Mouse (Mus musculus) liver, adult (tissue): ENCODE data around the gene Lrig1.

Experiments
- GATA4 ChIP-seq: IDR thresholded peaks from 2 replicates; pipeline ENCODE4 v1.6.1; 2014; ENCODE audit warnings: mild to moderate bottlenecking, low read length; ENCODE audit not compliant: insufficient replicate concordance

Lrig1 gene

GRCm38 (mm10) chr6:94707254-94707653, 7.3 kb upstream of the Lrig1 start:
- TF ChIP-seq GATA4, result no peak

DNA sequence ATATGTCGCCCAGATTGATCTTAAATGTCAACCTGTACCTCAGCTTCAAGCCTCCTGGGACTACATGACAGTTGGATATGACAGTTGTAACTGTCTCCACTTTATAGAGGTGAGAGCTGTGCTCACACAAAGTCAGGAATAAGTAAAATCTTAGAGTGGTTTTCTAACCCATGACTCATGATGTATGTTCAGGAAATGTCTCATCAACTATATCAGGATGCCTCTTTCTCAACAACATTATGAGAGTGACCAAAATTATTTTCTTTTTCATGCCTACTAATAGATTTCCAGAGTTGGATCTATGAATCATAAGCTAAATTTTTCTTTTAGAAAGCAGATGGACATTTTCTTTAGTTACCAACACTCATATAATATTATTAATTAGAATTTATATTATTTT, 6.0 kb upstream of the Lrig1 start:
- no peak for TF ChIP-seq GATA4

GRCm38 (mm10) chr6:94702993-94703392, 3.0 kb upstream of the Lrig1 start:
- no peak for TF ChIP-seq GATA4

- TF ChIP-seq GATA4, result no peak
Measured at GRCm38 (mm10) chr6:94701071-94701470, 1.1 kb upstream of the Lrig1 start.

DNA sequence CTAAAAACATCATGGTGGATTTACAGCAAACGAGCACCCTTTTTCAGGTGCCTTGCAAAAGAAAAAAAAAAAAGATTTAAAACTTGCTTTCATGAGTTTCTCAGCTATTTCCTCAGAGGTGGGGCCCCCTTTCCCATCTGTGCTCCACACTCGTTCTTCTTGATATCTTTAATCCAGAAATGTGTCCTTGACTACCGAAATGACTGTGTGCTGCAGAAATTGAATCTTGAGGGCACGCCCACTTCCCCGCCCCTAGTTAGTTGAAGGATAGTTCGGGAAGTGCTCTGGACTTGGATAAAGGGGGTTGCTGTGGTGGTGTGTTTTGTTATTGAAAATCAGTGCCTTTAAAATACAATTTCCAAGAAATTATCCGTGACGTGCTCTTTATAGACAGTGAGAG, 654 bp upstream of the Lrig1 start:
- no peak for TF ChIP-seq GATA4

DNA sequence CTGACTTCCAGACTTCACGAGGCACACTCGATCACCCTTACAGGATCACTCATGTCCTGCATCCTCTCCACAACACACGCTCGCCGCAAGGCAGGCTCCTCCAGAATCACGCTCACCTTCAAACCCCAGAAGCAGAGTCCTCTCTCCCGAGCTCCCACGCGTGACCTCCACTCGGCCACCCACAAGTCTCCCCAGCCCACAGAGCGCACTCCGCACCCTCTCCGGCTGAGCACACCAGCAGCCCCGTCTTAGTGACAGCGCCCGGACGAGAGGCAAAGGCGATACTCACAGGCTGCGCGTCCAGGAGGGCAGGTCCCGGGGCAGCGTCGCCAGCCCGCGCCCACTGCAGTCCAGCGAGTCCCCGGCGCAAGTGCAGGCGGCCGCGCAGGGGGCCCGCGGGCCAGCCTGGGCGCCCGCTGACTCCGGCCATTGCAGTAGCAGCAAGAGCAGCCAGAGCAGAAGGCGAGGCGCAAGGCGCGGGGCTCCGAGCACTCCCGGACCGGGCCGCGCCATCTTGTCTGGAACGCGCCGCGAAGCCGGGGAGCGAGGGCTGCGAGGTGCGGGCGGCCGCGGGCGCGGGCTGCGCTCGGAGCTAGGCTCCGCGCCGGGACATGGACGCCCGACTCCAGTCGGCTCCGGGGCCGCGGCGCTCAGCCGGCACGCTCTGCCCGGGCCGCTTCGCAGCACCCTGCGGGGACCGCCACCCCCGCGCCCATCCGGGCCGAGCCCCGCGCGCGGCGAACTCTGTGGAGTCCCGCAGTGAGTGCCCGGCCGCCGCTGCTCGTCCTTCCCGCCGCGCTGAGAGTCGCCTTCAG, 578 bp downstream of the Lrig1 start:
- no peak for TF ChIP-seq GATA4

DNA sequence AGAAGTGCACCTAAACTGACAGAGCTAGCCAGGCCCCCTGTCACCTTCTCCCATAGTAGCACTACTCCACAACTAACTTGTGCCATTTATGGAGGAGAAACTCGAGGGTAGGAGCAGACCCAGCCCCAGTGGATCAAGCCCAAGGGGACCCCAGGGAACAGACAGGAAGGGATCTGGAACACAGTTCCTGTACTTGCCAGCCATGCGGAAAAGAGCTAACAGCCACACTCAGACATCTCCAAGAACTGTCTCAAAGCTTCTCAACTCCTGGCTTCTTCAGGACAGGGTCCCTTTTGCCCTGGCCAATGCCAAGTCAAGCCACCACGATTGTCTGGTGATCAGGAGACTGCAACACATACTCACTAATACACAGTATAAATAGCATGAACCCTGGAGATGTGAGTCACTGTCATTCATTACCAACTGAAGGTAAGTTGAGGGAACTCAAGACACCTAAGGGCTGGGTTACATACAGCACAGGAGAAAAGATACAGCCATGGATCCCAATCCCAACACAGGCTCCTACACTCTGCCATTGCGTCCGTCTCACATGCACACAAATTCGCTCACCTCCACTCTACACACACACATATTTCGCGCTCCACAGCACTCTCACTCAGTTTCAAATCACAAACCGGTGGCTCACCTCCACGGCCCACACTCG, 1.3 kb downstream of the Lrig1 start:
- TF ChIP-seq GATA4, result no peak

DNA sequence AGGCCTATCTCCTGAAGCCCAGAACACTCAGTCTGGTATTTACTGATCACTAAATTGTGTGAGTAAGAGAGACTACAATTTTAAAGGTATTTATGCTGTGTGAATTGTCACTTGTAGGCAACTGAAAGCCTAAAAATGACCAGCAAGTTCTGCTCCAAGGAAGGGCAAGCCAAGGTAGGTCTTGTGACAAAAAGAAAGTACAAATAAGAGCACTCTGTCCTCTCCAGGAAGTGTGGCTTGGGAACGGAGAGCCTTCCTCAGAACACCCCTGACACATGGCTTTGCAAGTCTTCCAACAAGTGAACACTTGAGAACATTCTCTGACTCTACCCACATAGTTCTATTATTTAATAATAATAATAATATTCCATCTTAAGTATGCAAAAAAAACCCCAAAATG, 2.5 kb downstream of the Lrig1 start:
- no peak for TF ChIP-seq GATA4

GRCm38 (mm10) chr6:94696182-94697080, 3.5 kb downstream of the Lrig1 start:
- no peak for TF ChIP-seq GATA4

DNA sequence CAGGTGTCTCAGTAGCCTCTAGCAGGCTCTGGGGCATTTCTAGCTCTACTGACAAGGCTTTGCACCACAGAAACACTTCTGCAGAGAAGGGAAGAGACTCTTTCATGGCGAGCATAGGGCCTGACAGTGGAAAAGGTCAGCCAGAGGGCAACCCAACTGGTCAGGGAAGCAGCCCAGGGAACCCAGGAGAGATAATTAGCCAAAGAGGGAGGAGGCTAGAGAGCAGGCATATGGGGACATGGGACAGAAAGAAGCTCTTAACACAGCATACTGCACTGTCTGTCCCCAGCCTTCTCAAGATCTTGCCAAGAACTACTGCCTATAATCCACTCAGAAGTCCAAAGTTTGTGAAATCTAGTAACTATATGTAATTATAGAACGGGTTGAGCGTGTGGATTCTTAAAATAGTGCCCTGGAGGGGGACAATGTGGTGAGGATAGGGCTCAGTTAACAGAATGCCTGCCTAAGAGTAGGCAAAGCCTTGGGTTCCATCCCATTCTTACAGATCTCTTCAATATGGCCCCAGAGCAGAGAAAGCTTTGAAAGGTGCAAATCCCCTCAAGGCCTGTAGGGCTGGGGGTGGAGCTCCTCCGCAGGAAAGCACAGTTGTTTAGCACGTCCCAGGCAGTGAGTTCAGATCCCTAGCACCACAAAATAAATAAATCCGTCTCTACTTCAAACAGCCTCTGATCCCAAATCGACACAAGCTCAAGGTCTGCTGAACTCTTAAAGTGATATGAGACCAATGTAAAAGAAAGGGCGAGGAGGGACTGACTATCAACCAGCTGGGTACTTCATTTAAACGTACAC, 4.6 kb downstream of the Lrig1 start:
- no peak for TF ChIP-seq GATA4

- TF ChIP-seq GATA4, result no peak
Measured at GRCm38 (mm10) chr6:94694481-94694880, 5.5 kb downstream of the Lrig1 start.

DNA sequence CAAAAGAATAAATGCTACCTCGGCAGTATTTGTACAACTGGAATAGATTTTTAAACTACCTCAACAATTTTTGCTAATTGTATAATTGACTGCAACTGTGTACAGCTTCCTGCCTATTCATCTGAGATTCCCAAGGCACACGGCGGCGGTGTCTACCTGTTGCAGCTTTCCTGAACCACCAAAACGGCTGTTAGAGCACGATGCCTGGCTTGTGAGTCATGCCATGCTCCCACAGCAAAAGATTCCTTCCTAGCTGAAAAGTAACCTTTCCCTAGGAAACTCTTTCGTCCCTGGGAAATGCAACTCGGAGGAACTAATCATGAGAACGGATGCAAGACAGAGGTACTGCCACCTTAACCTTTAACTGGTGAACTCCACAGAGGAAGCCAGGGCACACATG, 6.9 kb downstream of the Lrig1 start:
- no peak for TF ChIP-seq GATA4

- TF ChIP-seq GATA4, result no peak
Measured at GRCm38 (mm10) chr6:94692003-94692402, 8.0 kb downstream of the Lrig1 start.

GRCm38 (mm10) chr6:94690247-94690646, 9.7 kb downstream of the Lrig1 start:
- TF ChIP-seq GATA4, result no peak

- TF ChIP-seq GATA4, result no peak
Measured at GRCm38 (mm10) chr6:94688722-94689121, 11.2 kb downstream of the Lrig1 start.
